Mouse (Mus musculus) bone marrow macrophage, adult 2 months (primary cell): ENCODE data around the gene 1110004F10Rik.

ENCODE experiments used
- CTCF ChIP-seq: IDR thresholded peaks from 2 replicates; pipeline ENCODE4 v1.5.1; 2012; ENCODE audit warnings: low read depth, mild to moderate bottlenecking, low read length, moderate library complexity
- POLR2A ChIP-seq: IDR thresholded peaks from 2 replicates; pipeline ENCODE4 v1.6.1; 2012; ENCODE audit warnings: mild to moderate bottlenecking, low read depth, low read length, borderline replicate concordance

- no peak for TF ChIP-seq POLR2A
- no peak for TF ChIP-seq CTCF
Measured at GRCm38 (mm10) chr7:116038511-116038910, 686 bp upstream of the 1110004F10Rik start, which contains the start of gene Sox6.
